Mouse (Mus musculus) hindlimb bud, embryonic 11.5 days (tissue): Measurements from ENCODE around the gene Ufd1.
"Not testable (repeated sequence)": the region's sequence is repeated elsewhere in the genome, so short reads cannot be mapped to it uniquely, and the experiment has no call there.

Experiments
- DNase-seq: peaks from one replicate; pipeline ENCODE4 v3.0.0-alpha.2; 2012; ENCODE audit warnings: low read depth, low spot score; ENCODE audit errors: extremely low spot score

The Ufd1 gene

DNA sequence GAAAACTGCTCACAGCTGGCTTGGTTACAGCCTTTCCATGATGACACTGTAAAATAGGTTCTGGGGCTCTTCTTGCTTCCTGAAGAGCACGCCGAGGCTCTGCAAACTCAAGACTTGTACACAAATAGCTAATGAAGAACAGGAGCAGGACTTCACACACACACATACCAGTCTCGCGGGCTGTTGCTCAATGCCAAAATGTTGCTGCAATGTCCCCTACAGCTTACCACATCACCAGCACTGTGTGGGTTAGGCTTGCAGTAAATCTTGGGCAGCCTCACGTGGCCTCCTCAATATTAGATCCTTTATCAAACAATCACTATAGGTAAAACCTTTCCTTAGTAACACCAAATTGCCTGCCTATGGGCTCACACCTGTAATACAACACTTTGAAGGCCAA is 2.6 kb upstream of the Ufd1 start:
- no peak for DNase-seq

DNA sequence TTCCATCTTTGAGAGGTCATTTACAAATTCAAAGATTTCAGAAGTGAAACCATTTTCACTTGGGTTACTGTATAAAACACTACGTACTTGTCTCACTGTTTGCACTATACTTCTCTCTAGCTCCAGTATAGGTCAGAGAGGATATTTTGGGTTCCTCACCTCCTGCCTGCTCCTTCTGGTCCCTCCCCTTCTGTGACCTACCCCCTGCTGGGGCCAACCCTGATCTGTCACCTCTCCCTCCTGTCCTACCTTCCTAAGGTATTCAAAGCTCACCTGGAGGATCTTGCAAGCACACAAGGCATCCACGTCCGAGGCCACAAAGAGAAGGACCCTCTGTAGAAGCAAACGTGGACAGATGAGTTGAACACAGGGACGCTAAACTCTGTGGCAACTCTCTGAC is 547 bp upstream of the Ufd1 start:
- no peak for DNase-seq

DNA sequence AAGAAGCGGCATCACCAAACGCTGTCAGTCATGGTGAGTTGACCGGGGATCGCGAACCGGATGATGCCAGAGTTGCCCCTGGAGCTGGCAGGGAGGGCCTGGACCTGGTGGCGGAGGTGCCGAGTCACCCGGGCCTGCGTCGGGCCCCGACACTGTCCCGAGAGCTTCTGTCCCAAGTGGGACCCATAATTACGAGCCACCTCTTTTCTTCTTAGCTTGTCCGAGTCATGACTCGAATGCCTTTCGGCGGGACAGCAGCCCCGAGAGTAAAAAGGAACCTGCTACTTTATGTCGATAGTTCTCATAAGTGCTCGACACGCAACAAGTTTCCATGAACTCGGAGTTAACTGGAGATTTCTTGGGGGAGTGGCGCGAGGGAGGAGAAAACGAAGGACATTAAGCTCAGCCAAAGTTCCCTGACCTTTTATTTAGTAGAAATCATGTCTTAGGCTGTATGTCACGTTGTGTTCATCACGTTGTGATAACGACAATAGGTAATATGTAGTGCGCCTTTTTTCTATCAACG is 869 bp downstream of the Ufd1 start:
- DNase-seq, result no peak

DNA sequence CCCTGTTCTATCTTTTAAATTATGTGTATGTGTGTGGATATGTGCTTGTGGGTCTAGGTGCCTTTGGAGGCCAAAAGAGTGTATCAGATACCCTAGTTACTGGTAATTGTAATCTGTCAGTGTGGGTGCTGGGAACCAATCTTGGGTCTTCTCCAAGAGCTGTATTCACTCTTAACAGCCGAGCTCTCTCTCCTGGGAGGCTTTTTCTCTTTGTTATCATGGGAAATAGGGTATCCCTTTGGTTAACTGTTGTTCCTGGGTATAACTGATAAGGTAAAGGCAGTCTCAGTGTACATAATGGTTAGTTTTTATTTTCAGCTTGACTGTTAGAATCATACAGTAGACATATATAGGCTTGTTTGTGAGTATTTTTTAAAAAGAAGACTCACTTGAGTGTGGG is 10.8 kb downstream of the Ufd1 start:
- no peak for DNase-seq

DNA sequence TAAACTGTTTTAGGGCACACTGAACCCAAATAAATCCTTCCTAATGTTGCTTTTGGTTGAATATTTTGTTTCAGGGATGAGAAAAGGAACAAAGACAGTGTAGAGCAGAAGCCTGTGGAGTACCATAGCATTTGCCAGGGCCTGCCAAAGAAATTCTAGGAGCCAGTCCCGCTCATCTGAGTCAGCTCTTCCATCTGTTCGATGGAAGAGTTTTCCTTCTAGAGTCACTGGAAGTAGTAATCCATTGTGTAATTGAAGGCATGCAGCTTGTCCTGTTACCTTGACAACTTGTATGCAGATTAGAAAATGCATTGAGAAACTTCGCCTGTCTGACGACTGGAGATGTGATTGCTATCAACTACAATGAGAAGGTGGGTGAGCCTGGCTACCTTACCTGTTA is 11.3 kb downstream of the Ufd1 start:
- DNase-seq, result no peak

DNA sequence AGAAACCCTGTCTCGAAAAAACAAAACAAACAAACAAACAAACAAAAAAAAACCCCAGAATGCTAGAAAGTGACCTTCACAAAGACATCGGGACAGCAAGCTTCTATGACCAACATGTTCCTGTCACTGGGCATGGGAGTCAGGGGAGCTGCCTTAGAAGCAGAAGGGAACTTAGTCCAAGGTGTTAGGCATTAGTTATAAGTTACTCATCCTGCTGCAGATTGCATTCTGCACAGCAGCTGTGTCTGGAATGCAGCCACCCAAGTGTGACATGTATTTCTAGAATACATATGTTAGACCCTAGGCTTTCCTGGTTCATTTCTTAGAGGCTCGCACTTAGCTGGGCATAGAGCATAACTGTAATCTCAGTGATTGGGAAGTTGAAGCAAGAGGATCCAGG is 17.1 kb downstream of the Ufd1 start:
- no peak for DNase-seq

DNA sequence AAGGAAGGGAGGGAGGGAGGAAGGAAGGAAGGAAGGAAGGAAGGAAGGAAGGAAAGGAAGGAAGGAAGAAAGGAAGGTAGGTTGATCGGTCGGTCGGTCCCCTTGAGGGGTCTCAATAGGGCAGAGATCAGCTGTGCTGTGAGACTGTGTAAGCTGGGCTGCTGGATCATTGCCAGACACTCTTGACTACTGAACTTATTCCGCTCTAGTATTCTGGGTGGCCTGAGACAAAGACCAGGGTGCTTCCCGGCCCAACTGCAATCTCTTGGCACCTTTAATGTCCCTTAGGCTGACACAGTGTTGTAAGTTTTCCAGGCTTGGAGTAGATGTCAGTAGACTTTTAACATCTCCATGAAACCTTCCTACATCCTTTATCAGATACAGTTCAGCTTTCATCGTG is 17.5 kb downstream of the Ufd1 start:
- DNase-seq, result no peak

DNA sequence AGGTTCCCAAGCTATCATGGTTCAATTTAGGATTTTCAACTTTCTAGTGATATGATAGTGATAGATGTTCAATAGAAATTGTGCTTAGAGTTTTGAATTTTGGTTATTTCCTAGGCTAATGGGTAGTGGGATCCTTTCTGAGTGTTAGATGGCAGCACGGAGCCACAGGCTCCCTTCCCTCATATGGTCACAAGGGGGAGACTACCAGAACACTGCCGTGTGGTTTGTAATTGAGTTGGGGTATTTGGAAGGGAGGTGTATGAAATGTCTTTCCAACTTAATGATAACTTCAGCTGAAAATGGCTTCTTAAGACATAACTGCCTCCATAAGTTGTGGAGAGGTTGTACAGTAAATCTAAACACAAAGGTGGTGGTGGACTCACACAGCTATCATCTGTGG is 21.9 kb downstream of the Ufd1 start:
- no peak for DNase-seq

DNA sequence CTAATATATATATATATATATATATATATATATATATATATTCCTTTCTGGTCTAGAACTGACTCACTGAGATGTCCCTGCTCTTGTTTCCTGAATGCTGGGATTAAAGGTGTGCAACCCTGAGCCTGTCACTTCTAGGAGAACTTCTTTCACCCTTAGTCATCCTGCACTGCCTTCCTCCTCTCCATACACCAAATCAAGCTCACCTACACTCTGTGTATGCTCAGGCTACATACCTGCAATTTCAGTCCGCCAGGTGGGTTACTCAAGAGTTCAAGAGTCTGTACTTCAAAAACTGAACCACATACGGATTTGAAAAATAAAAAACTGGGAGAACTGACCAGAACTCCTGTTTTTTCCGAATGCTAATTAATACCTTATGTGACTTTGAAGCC is 24.5 kb downstream of the Ufd1 start:
- no peak for DNase-seq

DNA sequence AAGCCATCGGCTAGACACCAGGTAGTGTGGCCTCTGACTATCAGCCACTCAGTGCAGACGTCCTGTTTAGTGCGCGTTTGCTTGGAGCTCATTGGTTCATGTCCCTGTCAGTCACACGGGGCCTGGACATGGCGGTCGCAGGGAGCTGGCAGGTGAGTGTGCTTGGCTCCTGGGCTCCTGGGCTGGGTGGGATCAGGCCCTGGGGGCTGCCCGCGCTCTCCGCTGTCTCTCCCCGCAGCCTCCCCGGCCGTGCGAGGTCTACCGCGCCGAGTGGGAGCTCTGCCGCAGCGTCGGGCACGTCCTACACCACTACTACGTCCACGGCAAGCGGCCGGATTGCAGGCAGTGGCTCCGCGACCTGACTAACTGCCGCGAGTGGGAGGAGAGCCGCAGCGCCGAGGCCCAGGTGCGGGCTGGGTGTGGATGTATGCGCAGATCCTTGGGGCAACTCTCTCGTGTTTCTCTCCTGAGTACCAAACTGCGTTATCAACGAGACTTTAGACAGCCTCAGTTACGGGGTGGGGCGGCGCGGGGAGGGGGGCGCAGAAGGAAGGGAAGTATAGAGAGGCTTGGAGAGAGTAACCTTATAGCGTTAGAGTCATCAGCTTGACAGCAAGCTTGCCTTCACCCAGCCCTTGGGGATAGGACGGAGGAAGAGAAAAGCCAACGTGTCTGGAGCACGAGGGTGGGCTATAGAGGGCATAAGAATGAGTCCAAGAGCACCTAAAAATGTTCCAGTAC is 25.1 kb downstream of the Ufd1 start, which contains the start of the genes 2510002D24Rik and Gm28539:
2510002D24Rik (plus strand) TSS at position 111 of the 741 bp plus-strand sequence.
Gm28539 (plus strand) TSS at position 117 of the 741 bp plus-strand sequence.
- peak; percentile 89 for DNase-seq

DNA sequence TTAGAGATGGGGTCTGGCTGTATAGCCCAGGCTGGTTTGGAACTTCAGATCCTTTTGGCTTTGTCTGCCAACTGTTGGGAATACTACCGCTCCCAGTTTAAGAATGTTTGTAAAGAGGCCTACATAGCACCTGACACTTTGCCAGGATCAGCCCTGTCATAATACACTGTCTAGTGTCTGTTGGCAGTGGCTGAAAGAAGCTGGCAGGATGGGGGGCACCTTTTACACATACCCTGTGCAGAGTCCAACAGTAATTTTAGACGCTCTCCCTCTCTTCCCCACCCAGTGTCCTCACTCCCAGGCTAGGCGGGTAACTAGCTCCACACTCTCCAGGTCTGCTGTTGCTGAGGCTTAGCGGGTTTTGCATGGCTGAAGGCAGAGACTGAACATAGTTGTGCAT is 26.8 kb downstream of the Ufd1 start:
- DNase-seq, result no peak

DNA sequence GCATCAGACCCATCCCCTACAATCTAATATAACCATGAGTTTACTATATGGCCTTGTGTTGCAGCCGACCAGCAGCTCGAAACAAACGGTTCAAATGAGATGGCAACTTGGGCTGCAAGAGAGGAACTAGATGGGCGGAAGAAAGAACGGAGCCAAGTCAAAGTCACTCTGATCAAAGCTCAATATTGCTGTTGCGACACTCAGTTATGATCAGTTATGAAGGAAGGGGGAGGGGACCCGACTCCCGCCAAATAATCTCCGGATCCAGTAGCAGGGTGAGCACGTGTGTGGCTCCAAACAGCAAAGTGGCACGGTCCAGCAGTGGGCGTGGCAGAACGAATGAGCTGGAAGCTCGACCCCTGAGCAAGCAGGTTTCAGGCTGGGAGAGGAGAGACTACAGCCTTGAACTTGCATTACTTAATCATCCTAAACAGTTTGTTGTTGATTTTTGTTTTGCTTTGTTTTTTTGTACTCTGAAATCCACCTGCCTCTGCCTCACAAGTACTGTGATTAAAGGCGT is 34.8 kb downstream of the Ufd1 start:
- DNase-seq, result no peak

DNA sequence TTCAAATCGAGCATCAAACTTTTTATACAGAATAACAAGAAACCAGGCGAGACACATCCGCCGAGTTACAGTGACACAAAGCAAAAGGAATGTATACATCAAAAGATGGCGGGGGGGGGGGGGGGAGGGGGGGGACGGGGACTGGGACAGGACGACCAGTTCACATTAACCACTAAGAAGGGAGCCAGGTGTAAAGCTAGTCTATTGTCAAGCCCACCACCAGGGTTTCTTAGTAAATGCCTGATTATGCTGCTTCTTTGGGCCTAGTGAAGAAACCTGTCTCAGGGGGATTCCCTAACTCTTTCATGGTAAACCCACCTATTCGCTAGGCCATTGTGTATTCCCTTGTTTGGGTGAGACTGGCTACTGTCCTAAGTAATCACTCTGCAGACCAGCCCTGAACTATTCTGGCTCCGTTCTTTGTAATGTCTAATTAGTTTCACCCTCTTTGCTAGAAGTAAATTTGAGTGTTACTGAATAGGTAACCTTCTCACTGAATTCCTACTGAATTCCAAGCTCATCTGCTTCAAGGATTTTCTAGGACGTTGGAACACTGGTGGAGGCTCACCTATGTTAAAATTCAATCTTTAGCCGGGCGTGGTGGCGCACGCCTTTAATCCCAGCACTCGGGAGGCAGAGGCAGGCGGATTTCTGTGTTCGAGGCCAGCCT is 38.1 kb downstream of the Ufd1 start:
- not testable (repeated sequence) for DNase-seq

DNA sequence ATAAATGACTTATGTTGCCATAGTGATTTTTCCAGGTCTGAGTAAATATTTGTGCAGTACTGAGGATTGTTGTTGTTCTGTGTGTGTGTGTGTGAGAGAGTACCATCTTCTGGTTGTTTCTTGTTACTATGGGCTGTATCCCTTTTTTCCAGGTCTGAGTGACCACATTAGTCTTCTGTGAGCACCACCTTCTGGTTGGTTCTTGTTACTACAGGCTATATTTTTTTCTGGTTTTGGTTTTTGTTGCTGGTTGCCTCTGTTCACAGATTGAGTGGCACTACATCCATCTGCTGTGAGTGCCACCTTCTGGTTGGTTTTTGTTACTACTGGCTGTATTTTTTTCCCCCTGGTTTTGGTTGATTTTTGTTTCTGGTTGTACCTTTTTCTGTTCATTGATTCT is 47.0 kb downstream of the Ufd1 start:
- DNase-seq, result peak; percentile 24

DNA sequence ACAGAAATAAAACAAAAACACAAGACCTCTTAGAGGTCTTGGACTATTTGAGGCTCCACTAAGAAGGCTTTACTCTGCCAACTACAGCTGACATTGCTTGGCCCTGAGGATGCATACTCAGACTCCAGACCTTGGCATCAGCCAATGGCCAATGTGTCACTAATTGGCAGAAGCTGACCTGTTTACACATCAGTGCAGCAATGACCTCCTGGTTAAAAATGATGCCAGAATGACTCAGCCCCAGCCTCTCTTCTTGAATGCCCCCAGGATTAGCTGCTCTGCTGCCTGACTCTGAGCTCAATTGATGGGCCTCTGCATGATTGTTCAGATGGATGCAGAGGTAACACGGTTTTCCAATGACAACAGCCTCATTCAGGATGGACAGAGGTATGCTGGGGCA is 48.6 kb downstream of the Ufd1 start:
- no peak for DNase-seq

DNA sequence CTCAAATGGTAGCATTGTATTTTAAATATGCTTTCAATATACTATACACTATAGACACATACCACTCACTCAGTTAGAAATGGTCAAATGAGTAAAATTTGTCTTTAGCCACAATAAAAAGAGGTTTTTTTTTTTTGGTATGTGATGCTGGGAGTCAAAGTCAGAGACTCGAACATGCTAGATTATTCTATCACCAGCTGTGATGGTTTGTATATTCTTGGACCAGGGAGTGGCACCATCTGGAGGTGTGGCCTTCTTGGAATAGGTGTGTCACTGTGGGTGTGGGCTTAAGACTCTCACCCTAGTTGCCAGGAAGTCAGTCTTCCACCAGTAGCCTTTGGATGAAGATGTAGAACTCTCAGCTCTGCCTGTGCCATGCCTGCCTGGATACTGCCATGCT is 58.9 kb downstream of the Ufd1 start:
- not testable (repeated sequence) for DNase-seq

DNA sequence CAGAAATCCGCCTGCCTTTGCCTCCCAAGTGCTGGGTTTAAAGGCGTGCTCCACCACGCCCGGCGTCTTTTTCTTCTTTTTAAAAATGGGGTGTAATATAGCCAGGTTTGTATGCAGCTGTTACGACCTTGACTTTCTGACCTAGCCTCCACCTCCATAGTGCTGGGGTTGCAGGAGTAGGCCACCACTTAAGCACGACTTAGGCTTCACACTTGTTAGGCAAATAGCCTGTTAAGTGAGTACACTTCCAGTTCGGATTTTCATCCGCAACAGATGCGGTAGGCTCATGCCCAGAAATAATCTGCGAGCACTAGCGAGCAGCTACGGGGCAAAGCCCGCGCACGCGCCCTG is 64.5 kb downstream of the Ufd1 start:
- DNase-seq, result peak; percentile 26

DNA sequence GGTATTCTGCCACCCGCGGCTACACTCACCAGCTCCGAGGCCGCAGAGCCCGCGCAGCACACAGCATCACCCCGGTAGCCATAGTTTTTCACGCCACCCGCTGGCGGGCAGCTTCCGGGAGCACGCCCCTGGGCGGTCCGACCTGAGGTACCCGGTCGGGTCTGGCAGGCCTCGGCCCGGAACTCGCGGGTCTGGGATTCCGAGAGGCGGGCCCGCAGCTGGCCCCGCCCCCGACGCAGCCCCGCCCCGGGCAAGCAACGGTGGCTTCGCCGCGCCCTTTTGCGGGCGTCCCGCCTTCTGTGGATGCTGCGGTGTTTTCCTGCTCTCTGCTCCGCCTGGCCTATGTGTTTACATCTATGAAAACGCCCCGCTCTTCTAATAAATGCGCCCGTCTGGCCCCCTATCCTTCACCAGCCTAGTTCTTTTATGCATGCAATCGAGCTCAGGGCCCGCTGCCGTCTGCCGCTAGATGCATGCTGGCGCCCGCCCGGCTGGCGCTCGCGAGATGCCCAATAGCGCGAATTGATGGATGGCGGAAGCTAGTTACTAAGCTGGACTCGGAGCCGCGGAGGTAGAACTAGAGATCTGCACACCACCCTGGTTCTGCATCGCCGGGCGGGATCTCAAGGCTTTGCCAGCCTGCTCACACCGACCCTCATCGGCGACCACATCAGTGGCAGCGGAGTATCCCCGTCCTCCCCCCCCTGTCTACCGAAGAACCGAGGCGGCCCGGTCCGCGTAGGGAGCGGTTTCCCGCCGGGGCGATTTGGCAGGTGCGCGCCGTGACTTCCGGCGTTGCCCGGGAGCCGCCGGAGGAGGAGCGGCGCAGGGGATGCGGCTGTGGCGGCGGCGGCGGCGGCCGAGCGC is 65.1 kb downstream of the Ufd1 start, which contains the start of the genes Mrpl40 and Hira:
Mrpl40 (minus strand) TSS at position 421 of the 867 bp plus-strand sequence.
Hira (plus strand) TSS at position 596 of the 867 bp plus-strand sequence.
- DNase-seq, result peak; percentile 66

DNA sequence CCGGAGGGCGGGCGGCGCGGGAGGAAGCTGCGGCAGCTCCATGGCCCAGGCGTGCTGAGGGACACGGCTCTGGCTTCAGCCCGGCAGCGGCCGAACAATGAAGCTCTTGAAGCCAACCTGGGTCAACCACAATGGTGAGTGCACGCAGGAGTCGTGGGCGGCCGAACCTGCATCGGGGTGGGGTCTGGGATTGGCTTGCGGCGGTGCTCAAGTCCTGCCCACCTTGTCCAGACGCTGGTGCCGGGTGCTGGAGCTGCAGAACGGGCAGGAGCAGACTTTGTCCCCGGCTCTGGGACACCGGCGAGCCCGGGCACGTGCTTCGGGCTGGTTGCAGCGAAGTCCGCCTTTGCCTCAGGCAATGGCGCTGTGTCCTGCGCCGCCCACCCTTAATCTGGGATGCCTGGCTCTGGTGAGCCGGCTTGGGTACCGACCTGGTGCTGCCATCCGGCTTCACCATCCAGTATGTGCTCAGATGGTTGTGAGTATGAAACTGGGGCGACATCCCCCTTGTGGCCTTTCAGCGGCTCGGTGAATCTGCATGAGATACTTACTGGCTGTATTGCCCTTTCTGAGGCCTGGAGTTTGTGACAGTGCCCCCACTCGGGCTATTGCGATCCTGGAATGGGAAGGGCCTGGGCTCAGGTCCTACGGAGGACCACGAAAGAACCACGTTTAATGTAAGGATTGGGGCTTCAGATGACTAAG is 66.0 kb downstream of the Ufd1 start:
- DNase-seq, result peak; percentile 22

DNA sequence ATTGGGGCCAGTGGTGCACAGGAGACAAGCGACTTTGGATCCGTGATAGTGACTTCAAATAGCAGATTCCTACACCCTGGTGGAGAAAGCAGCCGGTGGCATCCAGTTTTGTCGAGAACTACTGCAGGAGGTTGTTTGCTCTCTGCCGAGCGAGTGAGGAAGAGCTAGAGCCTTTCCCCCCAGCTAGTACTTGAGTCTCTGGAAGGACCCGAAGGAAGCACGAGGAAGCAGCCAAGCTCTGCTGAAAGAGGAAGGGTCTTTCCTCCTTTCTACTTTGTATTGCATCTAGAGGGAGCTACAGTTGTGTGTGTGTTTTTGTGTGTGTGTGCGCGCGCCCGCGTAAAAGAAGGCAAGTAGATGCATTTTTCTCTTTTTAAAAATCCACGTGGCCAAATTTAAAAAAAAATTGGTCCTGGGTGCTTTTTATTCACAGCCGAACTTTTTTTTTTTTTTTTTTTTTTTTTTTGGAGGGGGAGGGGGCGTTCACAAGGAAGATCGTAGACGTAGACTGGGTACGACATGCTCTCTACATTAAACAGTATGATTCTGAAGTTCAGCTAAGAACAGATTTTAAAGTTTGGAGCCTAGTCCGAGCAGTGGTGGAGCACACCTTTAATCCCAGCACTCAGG is 66.6 kb downstream of the Ufd1 start:
- DNase-seq, result no peak
